Mouse (Mus musculus) ovary, postnatal 36 days (tissue): Measurements from ENCODE around the gene Shank1.

ENCODE experiments used
- DNase-seq: peaks from one replicate; pipeline ENCODE4 v3.0.0; 2022; ENCODE audit warnings: low spot score, mixed read lengths

Gene Shank1

GRCm38 (mm10) chr7:44304775-44305641, 5.0 kb upstream of the Shank1 start:
- peak; percentile 94 for DNase-seq

- no peak for DNase-seq
Observed at GRCm38 (mm10) chr7:44305686-44306085, 4.4 kb upstream of the Shank1 start.

DNA sequence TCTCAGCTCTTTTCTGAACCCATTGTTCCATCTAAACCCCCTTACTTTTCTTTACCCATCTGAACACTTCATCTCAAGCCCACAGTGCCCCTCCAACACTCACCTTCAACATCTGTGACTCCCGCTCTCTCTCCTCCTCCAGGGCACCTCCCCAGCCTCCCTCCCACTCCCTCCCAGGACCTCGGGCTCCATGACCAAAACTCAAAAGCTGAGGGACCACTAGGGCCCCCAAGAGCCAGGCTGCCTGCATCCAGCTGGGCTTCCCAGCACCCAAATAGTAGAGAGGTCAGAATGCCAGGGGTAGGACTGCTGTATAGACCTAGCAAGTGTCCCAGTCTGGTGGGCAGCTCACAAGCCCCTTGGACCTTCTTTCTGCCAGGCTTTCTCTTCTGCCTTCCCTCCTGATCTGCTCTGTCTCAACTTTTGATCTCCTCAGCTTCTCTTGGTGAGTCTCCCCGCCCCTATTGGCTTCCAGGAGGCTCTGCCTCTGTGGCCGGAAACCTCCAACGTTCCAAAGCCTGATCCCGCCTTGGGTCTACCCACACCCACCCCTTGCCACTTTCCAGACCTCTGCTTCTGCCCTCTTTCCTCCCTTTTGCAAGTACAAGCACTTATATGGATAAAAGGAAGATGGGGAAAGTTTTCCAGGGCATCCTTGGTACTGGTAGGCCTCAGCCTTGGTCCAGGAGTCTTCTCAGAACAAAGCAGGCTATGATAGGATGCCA, 3.4 kb upstream of the Shank1 start, which contains the start of gene Clec11a:
Clec11a (minus strand) TSS at position 387 of the 725 bp plus-strand sequence.
- no peak for DNase-seq

DNA sequence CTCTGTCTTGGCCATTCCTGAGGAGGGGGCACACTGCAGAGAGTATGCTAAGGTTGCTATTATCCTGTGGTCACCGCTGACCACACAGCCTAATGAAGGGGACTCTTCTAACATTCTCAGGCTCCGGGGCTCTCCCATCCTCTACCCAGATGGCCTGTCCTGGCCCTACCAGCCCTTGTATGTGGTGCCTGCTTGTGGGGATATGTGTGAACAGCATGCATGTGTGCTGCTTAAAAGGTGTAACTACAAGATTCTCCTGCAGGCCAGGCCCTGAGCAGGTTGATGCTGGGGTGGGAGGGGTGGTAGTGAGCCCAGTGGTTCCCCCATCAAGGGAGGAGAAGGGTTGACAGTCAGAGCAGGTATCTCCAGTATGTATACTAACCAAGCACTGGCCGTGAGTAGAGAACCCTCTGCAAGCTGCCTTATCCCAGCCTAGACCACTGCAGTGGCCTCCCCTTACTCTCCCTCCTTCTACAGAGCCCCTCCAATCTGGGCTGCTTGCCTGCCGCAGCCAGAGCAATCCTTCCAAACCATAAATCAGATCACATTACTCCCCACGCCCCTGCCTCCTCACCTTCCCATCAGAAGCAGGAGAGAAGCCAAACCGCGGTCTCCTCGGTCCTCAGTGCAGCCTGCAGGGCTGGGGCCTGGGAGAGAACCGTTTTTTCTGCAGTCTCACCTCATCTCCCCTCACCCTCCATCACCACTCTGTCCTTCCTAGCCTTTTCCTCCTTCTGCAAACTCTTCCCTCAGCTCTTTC, 2.6 kb upstream of the Shank1 start:
- DNase-seq: no peak

- DNase-seq: no peak
Observed at GRCm38 (mm10) chr7:44310285-44310877, 328 bp downstream of the Shank1 start.

GRCm38 (mm10) chr7:44310878-44311712, 1.0 kb downstream of the Shank1 start:
- peak; percentile 35 for DNase-seq

DNA sequence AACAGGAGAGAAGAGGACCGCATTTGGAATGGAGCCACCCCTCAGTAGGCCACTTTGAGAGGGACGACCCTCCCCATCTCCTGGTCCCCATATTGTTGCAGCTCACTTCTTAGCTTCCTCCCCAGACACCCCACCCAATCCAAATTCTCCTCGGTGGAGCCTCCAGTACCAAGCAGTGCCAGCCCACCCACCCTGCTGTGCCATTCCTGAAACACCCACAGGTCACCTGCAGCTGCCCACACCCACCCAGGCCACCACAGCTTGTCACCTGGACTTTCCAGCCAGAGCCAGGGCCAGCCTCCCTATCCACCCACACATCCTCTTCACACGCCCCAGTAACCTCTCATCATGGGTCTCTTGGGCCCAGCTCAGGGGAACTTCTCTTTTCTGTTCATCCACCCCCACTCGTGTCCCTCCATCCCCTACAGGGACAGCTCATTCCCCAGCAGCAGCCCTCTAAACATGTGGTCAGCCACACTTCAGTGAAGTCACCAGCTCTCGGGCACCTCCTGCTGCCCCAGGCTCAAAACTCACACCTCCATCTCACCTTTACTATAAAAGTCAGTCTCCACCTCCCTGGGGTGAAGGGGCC, 1.8 kb downstream of the Shank1 start:
- no peak for DNase-seq

DNA sequence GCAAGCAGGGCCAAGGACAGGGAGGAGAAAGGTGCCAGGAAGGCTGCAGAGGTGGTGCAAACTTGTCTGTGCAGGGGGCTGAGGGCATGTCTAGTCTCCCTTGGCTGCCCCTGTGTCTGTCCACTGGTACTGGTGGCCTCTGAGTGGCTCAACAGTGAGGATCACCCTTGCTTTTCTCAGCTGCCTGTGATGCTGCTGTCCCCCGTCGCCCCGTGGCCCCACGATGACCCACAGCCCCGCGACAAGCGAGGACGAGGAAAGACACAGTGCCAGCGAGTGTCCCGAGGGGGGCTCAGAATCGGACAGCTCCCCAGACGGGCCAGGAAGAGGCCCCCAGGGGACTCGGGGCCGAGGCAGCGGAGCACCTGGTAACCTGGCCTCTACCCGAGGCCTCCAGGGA, 2.4 kb downstream of the Shank1 start:
- no peak for DNase-seq

DNA sequence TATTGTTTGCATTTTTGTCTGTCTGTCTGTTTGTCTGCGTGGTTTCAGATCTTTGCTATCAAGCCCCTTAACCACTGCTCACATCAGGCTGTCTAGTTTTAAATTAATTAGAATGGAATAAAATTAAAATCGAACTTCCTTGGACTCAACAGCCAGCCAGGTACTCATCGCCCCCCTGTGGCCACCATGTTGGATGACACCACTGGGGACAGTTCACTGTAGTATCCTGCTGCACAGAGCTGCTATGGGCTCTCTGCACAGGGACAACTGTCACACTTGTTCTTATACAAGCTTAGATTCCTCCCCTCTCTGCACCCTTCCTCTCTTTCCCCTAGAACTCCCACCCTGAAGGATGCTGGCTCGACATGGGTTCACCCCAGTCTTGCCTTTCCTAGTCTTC, 7.9 kb downstream of the Shank1 start:
- no peak for DNase-seq

DNA sequence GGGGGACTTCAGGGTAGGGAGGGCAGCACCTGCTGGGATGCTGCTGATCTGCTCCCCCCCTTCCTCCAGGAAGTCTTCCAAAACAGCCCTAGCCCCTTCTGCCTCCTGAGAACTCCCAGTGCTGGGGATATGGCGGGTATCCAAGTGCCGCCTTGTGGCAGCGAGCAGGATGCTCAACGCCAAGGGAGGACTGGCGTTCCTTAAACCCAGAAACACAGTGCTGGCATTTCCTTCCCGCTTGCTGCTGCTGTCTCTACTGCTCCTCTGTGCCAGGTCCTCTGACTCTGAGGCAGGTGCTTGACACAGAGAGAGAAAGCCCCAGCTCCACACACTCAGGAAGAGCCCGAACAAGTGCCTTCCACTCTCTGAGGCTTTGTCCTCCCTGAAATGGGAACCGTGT, 10.8 kb downstream of the Shank1 start:
- DNase-seq: no peak

DNA sequence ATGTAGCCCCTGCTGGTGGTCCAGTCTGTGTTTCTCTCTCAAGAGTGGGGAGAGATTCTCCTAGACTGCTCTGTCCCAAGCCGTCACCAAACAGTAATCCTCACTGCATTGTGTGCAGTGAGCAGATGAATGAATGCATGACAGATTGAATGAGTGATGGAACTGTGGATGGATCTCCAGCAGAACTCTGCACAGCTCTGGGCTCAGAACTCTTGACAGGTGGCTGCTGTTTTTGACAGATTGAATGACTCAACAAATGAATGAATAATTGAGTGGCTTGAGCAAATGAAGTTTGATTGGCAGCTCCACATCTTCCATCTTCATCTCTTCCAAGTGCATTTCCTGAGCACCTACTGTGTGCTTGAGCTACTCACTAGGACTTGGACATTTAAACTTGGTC, 12.2 kb downstream of the Shank1 start:
- DNase-seq: no peak

GRCm38 (mm10) chr7:44326614-44327013, 16.6 kb downstream of the Shank1 start:
- no peak for DNase-seq

DNA sequence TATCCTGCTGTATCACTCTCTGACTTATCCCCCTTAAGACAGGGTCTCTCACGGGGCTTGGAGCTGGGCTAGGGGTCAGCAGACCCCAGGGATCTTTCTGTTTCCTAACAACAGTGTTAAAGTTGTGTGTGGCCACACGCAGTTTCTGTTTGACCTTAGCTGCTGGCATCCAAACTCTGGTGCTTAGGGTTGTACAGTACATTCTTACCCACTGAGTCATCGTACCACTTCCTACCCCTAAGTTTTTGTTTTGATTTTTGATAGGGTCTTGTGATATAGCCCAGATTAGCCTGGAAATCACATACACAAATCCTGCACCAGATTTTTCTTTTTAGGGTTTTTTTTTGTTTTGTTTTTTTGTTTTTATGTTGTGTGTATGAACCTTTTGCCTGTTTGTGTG, 22.3 kb downstream of the Shank1 start:
- no peak for DNase-seq

DNA sequence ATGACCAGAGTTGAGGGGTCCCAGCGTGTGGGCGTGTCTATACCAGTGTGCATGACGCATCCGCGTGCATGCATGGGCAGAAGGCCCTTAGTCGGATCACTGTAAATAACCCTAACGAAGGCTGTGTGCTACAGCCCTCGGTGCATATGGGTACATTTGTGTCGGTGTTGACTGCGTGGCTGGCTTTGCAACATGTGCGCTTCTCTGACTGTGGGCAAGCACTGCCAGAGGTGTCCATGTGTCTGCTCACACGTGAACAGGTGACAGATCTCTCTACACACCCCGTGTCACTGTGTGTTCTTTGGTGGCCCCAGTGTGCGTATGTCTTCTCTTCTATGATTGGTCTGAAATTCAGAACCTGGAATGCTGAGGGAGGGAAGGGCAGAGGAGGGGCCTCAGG, 24.1 kb downstream of the Shank1 start:
- DNase-seq: no peak

DNA sequence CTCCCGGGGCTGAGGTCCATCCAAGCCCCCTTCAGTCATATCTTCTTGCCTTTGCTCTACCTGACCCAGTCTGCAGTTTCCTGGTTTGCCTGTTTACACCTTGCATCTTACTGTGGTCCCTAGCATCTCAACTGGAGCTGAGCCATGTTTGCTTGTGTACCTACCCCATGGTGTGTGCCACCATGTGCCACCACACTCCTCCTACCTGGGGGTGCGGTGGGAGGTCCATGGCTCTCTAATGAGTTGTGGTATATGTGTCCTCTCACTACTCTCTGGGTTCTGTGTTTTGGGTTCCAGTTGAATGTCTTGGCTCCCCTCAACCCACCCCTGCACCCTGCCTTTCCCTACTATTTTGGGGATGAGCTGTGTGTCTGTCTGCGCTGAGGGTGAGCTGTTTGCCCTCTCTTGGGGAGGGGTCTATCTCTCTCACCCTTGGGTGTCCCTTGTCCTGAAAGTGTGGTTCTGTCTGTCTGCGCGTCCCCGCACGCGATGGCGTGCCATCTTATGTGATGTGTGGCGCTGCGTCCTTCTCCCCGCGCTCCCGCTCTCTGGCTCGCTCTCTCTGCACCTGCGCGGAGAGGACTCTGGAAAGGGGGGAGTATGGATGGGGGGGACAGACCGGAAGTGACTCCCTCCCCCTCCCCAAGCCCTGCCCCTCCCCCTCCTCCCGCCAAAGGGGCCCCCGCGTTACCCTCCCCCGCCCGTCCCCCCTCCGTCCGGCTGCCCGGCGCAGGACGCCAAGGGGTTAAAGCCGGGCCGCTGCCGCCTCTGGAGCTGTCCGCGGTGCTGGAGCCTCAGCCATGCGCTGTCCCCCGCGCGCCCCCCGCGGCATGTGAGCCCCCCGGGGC, 25.2 kb downstream of the Shank1 start:
- DNase-seq: no peak

GRCm38 (mm10) chr7:44336046-44337021, 26.3 kb downstream of the Shank1 start:
- no peak for DNase-seq

DNA sequence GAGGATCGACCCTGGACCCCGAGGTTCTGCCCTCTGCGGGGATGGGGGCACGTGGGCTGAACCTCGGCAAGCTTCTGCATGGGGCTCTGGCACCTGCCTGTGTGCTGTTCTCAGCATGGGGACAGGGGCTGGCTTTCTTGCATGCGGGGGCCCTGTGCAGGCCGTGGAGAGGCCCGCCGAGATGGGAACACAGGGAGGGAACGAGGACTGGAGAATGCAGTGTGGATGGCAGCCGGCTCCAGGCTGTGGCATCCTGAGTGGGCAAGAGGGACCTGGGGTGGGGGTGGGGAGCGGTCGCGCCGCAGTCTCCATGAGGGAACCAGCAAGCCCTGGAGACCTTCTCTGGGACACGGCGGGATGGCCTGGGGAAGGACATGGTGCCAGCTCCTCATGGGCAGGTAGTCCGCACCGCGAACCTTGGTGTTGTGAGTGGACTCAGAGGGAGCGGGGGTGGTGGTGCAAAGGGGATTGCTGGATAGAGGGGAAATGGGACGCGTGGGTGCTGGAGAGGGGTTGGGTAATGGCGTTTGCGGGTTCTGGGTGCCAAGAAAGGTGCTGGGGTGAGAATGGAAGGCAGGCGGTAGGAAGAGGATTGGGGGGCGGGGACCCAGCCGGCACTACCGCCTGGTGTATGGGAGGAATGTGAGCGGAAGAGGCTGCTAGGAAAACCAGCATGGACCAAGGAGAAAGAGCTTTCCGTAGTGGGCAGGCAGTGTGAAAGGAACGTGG, 27.2 kb downstream of the Shank1 start:
- DNase-seq: no peak

DNA sequence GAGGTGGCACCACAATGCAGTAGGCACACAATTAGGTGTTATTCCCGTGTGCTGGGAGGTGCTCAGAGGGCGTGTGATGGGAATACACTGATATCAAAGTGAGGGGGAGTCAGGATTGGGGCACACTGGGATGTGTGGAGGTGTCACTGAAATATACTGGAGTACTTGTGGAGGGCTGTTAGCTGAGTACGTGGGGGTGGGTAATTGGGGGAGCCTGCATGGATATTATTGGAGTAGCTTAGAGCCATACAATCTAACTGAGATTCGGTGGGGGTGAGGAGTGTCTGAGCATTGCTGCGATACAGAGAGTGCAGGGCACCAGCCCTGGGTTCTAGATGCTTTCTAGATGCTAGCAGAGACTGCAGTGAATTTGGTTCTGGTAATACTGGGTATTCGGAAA, 30.2 kb downstream of the Shank1 start:
- no peak for DNase-seq
